Mouse (Mus musculus) cerebellum, postnatal 4 days (tissue): ENCODE measurements around the gene Gm21818.
"Not testable (repeated sequence)": the region's sequence is repeated elsewhere in the genome, so short reads cannot be mapped to it uniquely, and the experiment has no call there.

Experiments used
- DNase-seq, 2 experiments: peaks; one replicate each; pipeline ENCODE4 v3.0.0; 2022; ENCODE audit warnings: low spot score in 2 of 2, mixed read lengths in 1 of 2

Gene Gm21818

GRCm38 (mm10) chr13:120172133-120172532, at the start of gene Gm21818:
Gene Gm21818 (plus strand): TSS chr13:120172433.
- not testable (repeated sequence) for DNase-seq

- not testable (repeated sequence) for DNase-seq
Observed at GRCm38 (mm10) chr13:120139946-120140345, 32.3 kb upstream of the Gm21818 start, which contains the start of gene Gm20767. Gene Gm20767 (plus strand): TSS chr13:120140246.

DNA sequence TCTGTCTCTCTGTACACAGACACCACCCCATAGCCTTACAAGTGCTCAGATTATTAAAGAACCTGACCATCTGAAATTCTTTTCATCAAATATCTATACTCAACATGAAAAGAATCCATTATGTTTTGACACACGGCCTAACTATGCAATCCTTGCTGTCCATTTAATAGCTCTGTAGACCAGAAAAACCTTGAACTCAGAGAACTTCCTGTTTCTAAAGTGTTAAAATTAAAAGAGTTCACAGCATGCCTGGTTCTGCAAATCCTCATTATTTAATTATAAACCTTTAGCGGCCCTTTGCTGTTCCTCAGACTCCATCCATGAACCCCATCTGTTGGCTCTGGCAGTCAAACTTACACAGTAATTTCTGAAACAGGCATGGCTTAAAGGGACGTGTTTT, 29.9 kb upstream of the Gm21818 start:
- not testable (repeated sequence) for DNase-seq

GRCm38 (mm10) chr13:120149660-120150407, 22.4 kb upstream of the Gm21818 start:
- not testable (repeated sequence) for DNase-seq

DNA sequence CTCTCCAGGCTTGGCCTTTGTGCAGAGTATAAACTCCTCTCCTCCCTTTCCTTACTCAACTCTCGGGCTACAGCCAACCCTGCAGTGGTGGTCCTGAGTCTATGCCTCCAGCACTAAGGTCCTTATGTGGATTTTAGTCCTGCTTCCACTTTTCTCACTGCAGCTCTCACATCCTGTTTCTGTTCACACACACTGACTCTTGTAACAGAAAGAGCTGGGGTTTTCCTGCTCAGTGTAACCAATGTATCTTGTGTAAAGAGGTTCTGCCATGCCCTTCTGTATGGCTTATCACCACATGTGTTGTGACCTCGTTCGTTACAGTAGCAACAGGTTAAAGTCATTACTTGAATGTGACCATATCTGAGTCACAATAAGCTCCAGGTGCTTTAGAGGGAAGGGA, 21.6 kb upstream of the Gm21818 start:
- not testable (repeated sequence) for DNase-seq

- peak in 1 of 2 experiments; percentile 2 for DNase-seq
Observed at GRCm38 (mm10) chr13:120168301-120168700, 3.9 kb upstream of the Gm21818 start.

GRCm38 (mm10) chr13:120196189-120196821, 24.1 kb downstream of the Gm21818 start:
- not testable (repeated sequence) for DNase-seq

GRCm38 (mm10) chr13:120215847-120216246, 43.6 kb downstream of the Gm21818 start, which contains the start of gene Gm21762:
Gene Gm21762 (minus strand): TSS chr13:120215947.
- DNase-seq: not testable (repeated sequence)

- DNase-seq: not testable (repeated sequence)
Observed at GRCm38 (mm10) chr13:120220922-120221321, 48.7 kb downstream of the Gm21818 start.

DNA sequence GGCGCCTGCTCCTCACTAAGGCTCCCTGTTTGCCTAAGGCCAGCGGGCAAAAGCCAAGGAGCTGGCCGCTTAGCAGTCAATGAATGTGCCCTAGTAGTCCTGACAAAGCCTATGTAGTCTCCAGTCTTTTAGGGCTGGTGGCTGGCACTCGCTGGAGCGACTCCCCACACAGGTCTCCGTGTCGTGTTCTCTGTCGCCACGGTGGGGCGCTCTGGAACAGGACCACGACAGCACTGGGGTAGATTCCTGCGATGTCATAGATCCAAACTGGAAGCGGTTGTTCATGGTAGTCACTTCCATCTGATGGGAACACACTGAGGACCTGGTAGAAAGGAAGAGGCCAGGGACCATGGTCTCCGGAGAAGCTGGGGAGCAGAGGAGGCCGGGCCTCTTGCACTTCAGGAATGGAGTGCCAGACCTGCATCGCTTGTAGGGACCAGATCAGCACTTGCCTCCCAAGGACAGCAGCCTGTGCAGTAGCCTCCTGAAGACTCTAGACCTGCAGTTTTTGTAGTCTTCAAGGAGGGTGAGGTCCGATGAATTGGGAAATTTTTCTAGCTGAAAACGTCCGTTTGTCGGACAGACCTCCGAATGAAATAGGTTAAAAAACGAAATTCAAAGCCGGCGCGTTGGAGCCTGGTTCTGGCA, 50.9 kb downstream of the Gm21818 start:
- not testable (repeated sequence) for DNase-seq
